Mouse (Mus musculus) T-cell, adult 2 months (primary cell): ENCODE measurements around the gene Cd200r3.
A peak's percentile ranks its signal among the peaks of the same experiment; 100 is the strongest.

ENCODE experiments used
- DNase-seq: peaks from one replicate; pipeline ENCODE4 v3.0.0; 2022; ENCODE audit warnings: low spot score

The Cd200r3 gene

GRCm38 (mm10) chr16:44988667-44989357 lies 45.3 kb downstream of the Cd200r3 start:
- DNase-seq: no peak

GRCm38 (mm10) chr16:44993319-44994019 lies 50.0 kb downstream of the Cd200r3 start:
- no peak for DNase-seq

DNA sequence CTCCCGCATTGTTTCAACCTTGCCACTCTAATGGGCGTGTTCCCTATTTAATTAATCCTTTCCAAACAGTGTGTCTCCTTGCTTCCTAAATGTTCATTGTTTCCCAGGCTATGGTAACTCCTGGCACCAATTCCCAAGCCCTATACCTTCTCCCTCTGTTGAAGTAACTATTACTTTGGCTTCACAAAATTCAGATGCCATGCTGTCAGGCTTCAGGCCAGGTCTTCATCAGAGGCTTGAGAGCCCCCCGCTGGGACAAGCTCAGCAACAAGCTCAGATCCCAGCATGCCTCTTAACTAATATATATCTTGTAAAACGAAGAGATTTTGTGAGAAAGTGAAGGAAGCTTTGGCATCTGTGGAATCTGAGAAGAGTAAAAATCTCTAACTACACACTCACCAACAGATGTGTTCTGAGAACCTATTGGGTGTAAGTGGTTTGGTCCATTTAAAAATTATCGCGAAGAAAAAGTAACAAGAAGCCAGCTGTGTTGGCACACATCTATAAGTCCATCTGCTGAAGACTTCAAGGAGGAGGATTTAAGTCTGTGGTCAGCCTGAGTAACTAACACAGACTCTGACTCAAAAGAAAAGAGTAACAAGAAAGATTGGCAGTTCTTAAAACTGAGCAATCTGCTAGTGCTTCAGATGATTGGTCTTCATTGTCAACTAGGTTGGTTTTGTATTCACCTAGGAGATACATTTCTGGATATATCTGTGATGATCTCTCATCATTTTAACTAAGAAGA lies 50.9 kb downstream of the Cd200r3 start:
- DNase-seq: no peak

GRCm38 (mm10) chr16:44995111-44995510 lies 51.6 kb downstream of the Cd200r3 start:
- no peak for DNase-seq

GRCm38 (mm10) chr16:44996701-44997100 lies 53.2 kb downstream of the Cd200r3 start:
- no peak for DNase-seq

GRCm38 (mm10) chr16:44999537-44999936 lies 56.1 kb downstream of the Cd200r3 start:
- peak; percentile 35 for DNase-seq

- DNase-seq: no peak
These were observed 61.0 kb downstream of the Cd200r3 start for GRCm38 (mm10) chr16:45004443-45004842.

DNA sequence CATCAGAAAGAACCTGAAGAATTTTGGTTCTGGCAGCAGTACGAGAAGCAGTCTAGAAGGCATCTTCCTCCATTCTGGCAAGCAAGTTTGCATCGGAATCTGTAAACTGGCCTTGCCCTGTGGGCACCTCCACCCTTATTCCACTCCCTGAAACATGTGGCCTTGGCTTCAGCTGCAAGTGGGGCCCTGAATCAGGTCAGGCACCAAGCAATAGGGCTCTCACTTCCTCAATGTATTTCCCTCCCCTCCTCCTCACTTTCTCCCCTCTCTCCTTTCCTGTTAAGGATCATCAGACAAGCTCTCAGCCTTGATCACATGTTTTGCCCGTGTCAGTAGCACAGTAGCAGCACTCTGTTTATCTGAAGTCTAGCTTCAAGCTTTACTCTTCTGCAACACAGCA lies 61.8 kb downstream of the Cd200r3 start:
- no peak for DNase-seq

- DNase-seq: peak; percentile 73
These were observed 63.5 kb downstream of the Cd200r3 start for GRCm38 (mm10) chr16:45006971-45007370.

- no peak for DNase-seq
These were observed 64.3 kb downstream of the Cd200r3 start for GRCm38 (mm10) chr16:45007807-45008206.

DNA sequence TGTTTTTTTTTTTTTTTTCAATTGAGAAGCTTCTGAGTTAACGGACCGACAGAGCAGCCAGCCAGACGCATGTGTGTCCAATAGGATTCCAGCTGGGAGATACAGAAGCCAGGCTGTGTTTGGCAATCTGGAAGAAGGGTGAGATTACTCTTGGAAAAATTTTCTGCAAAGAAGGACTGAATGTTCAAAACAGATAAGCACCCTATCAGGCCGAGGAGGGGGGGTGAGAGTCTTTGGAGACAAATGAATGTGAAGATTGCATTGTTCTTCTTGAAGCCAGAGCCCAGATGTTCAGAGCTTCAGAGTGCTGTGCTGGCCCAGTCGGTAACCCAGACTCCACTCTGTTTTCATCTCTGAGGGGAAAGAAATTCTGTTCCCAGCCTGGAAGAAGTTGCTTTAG lies 66.2 kb downstream of the Cd200r3 start:
- no peak for DNase-seq

DNA sequence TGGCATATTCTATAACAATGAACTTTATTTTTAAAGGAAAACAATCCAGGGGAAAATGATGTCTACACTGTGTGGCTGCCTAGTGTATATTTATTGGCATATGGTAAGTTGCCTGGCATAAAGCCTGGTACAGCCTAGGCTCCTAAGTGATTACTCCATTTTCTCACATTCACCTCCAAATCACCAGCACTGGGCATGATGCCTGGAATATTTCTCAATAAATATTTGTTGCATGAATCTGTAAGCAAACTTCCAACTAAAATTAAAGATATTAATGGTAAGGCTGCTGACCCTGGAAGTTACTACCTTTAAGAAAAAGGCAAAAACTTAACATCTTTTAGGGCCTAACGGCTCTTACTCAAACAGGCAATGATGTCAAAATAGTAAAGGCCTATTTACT lies 72.1 kb downstream of the Cd200r3 start:
- no peak for DNase-seq

DNA sequence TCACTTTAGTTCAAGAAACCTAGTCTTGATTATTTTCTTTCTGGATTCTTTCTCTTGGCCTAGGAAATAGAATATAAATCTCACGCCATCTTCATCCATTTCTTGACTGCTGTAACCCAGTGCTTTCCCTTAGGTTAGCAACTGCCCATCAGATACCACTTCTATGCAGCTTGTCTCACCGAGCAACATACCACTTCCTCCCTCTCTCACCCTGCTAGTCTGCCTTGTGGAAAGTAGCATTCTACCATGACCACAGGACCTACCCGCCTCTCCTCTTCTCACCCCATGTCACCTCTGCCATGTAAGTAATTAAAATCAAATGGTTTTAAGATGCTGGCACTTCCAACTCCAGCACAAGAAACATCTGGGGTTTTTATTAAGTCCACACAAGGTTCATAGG lies 73.0 kb downstream of the Cd200r3 start:
- peak; percentile 61 for DNase-seq

DNA sequence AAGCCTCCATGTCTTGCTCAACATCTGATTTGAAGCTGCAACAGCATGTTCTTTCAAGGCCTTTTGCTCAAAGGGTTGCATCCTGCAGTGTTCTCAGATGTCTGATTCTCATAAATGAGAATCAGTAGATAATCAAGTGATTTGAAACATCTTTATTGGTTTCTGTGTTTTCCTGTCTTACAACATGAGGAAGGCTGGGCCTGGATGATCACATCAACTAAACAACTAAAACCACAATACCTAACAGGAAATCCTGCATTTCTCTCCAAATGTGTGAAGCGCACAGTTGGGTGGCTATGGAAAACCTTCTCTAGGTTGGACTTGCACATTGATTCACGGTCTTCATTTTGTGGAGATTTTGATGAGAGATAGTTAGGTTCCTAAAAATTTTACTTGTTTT lies 75.4 kb downstream of the Cd200r3 start:
- peak; percentile 27 for DNase-seq

GRCm38 (mm10) chr16:45020055-45020454 lies 76.6 kb downstream of the Cd200r3 start:
- no peak for DNase-seq

DNA sequence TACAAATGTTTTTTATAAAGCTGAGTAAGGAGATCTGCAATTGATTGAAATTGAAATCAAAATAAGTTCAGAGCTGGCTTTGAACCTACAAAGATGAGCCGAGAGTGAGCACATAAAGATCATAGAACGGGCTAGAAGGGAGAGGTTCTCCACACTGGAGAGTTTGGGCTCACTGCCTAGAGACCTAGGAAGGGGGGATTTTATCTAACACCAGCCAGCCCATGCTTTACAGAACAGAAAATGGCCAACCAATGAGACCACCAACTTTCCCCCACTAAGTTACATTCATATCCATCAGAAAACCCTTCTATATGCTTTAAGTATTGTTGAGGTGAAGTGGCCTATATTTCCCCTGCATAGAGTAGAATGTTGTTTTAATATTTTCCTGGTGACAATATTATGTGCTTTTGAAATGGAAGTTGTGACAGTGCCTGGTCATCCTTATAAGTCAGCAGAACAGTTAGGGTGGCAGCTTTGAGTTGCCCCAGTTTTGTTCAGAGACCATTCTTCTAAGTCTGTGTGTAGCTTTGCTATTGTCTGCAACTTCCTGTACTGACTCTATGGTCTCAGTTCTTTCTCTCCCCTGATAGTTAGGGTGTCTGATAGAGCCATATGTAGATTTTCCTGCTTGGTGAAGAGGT lies 77.3 kb downstream of the Cd200r3 start:
- no peak for DNase-seq

DNA sequence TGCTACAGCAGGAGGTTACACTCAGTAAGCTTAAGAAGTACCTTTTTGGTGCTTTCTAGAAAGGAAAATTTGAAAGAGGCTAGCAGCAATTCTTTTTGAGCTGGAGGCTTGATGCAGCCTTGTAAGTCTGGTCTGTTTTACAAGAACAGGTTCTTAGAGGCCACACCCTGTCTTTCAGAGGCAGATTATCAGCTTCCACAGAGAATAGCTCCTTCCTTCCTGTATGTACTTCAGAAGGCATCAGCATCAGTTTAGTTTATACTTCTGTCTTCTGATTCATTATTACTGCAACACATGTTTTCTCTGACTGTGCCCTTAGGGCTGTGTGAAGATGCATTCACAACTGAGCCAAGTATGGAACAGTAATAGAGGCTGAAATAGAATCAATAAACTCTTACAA lies 78.0 kb downstream of the Cd200r3 start:
- DNase-seq: peak; percentile 13

DNA sequence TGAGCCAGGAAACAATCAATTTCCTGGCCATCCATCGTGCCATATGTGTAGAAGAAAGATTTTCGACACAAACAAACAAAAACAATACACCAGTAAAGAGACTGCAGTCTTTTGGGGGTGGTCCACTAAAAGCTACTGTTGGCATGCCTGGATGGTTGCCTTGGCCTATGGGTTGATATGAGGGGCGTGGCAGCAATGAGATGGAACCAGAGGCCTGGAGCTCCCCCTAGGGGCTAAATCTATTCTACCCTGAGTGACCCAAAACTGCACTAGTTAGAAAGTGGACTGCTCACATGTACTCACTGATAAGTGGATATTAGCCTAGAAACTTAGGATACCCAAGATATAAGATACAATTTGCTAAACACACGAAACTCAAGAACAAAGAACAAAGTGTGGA lies 80.4 kb downstream of the Cd200r3 start:
- peak; percentile 78 for DNase-seq

DNA sequence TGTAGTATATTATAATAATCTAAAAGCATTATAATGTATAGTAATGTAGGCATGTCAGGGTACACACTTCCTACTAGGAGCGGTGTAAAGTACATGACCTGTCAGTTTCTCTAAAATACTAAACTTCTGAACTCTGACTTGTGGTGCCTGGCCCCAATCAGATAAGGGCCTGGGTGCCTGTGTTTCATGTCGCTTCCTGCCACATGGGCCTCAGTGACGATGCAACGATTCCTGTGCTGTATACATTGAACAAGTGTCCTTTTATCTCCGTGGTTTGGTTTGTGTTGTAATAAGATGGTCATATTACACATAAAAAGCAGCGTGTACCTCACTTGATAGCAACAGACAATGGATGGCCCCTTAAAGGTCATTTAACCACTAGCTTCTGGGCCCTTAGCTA lies 81.8 kb downstream of the Cd200r3 start:
- peak; percentile 72 for DNase-seq

- no peak for DNase-seq
These were observed 85.6 kb downstream of the Cd200r3 start for GRCm38 (mm10) chr16:45029080-45029479.

GRCm38 (mm10) chr16:45029493-45029892 lies 86.0 kb downstream of the Cd200r3 start:
- no peak for DNase-seq

DNA sequence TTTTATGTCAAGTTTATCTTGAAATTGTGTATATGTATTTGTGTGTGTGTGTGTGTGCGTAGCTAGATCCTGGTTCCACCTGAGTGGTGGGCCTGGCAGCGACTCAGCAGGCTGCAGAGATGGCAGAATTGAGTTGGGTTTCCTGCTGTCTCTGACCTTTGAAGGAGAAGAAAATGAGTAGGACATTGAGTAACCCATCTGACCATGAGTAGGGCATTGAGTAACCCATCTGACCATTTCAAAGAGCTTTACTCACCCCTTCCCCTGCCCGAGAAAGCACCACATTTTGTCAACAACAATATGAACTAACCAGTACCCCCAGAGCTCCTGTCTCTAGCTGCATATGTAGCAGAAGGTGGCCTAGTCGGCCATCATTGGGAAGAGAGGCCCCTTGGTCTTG lies 86.6 kb downstream of the Cd200r3 start:
- DNase-seq: no peak

- no peak for DNase-seq
These were observed 87.3 kb downstream of the Cd200r3 start for GRCm38 (mm10) chr16:45030796-45031195.
